Comparison of ENCODE assay signal across 8 mouse cellular contexts in genomic region chr17:87108507-87109292, GRCm38 (mm10). TPM values are rescaled to one million over a fixed set of nuclear protein-coding genes. Genes with fewer than 3 reads are reported as not detected.
DNase-seq lines count a peak whose midpoint lies in the region; ATAC-seq and TF ChIP-seq lines count a peak whose summit lies in the region.

No protein-coding gene starts in this region.

- no peak for DNase-seq in layer of hippocampus, adult 2 months (ENCODE audit: low spot score in 2 of 2)
- DNase-seq in layer of hippocampus, adult 8-10 months (ENCODE audit: low spot score in 2 of 2): no peak
- no peak for DNase-seq in embryonic facial prominence, embryonic 11.5 days (ENCODE audit: low spot score)
- DNase-seq in induced T-regulatory cell, adult 2 months (ENCODE audit: low read depth): peak; percentile 58
- no peak for DNase-seq in adrenal gland, postnatal 10 days
- no peak for DNase-seq in layer of hippocampus, postnatal 36 days
- no peak for DNase-seq in thymus, postnatal 25 days

- no peaks in the 10 kb centered on the region for H3K4me1 ChIP-seq in embryonic facial prominence, embryonic 11.5 days (ENCODE audit: control insufficient read depth, insufficient read depth, low read length)

- 50% methylated on average over 13 of the region's 13 CpGs for WGBS in embryonic facial prominence, embryonic 11.5 days

- TF ChIP-seq POLR2A in myocyte (IDR thresholded peaks at IDR 0.05; ENCODE audit: insufficient read length, low read depth): no peak

- no peaks in the 10 kb centered on the region for H3K36me3 ChIP-seq in embryonic facial prominence, embryonic 11.5 days (replicated peaks; ENCODE audit: control insufficient read depth, insufficient read depth, low read depth, low read length)
- H3K36me3 ChIP-seq in myocyte (ENCODE audit: control insufficient read depth, insufficient read depth): no peaks in the 10 kb centered on the region

- H3K9ac ChIP-seq in embryonic facial prominence, embryonic 11.5 days (replicated peaks; ENCODE audit: low read length): peak overlapping the region; percentile 85

- H3K4me3 ChIP-seq in layer of hippocampus, adult 2 months: peak overlapping the region; percentile 93
- peak overlapping the region; percentile 88 for H3K4me3 ChIP-seq in embryonic facial prominence, embryonic 11.5 days (ENCODE audit: low read depth, low read length)
- H3K4me3 ChIP-seq in myocyte: peak overlapping the region; percentile 44

- TF ChIP-seq CTCF in layer of hippocampus, adult 2 months (conservative IDR thresholded peaks at IDR 0.05): no peak

- no peaks in the 10 kb centered on the region for H3K9me3 ChIP-seq in embryonic facial prominence, embryonic 11.5 days (replicated peaks; ENCODE audit: control insufficient read depth, low read length)

- H3K27me3 ChIP-seq in embryonic facial prominence, embryonic 11.5 days (ENCODE audit: control insufficient read depth, insufficient read depth, low read length): no peaks in the 10 kb centered on the region
- H3K27me3 ChIP-seq in myocyte (ENCODE audit: control insufficient read depth, insufficient read depth, insufficient read length): no peaks in the 10 kb centered on the region

- H3K4me2 ChIP-seq in embryonic facial prominence, embryonic 11.5 days (ENCODE audit: low read depth, low read length): peak overlapping the region; percentile 82
- peak overlapping the region; percentile 93 for H3K4me2 ChIP-seq in myocyte (ENCODE audit: low read depth)

- peak overlapping the region; percentile 99 for H3K27ac ChIP-seq in layer of hippocampus, adult 2 months
- H3K27ac ChIP-seq in embryonic facial prominence, embryonic 11.5 days (replicated peaks; ENCODE audit: low read depth, low read length): no peak overlapping the region

- no peak for ATAC-seq in embryonic facial prominence, embryonic 11.5 days (replicated peaks; ENCODE audit: insufficient number of reproducible peaks, low FRiP score, low TSS enrichment, low read depth)

- peak overlapping the region; percentile 88 for H3ac ChIP-seq in myocyte (ENCODE audit: control insufficient read depth, insufficient read length)

- H3K79me2 ChIP-seq in myocyte (ENCODE audit: control insufficient read depth, insufficient read depth): peaks cover 60% of the 10 kb centered on the region

TF ChIP-seq in myocyte, 11 proteins besides CTCF, POLR2A, EP300 and RAD21:
- TF ChIP-seq SRF (IDR thresholded peaks at IDR 0.05; ENCODE audit: control insufficient read depth, insufficient read length, low read depth) (no peak), TCF12 (IDR thresholded peaks at IDR 0.05; ENCODE audit: insufficient read depth, poor library complexity, severe bottlenecking) (no peak), MYOD1 (IDR thresholded peaks at IDR 0.05; ENCODE audit: control insufficient read depth in 1 of 3, insufficient read length in 2 of 3, low read depth in 2 of 3) (no peak), POLR2AphosphoS2 (IDR thresholded peaks at IDR 0.05; ENCODE audit: insufficient read length, low read depth) (no peak), CEBPB (IDR thresholded peaks at IDR 0.05; ENCODE audit: insufficient read depth, poor library complexity, severe bottlenecking) (no peak), USF1 (IDR thresholded peaks at IDR 0.05; ENCODE audit: low read depth) (no peak), MYOG (IDR thresholded peaks at IDR 0.05; ENCODE audit: control insufficient read depth in 1 of 3, insufficient read depth in 1 of 3, insufficient read length in 2 of 3, low read depth in 2 of 3) (no peak), TCF3 (IDR thresholded peaks at IDR 0.05; ENCODE audit: insufficient read length, low read depth) (no peak), REST (IDR thresholded peaks at IDR 0.05; ENCODE audit: insufficient read depth, insufficient read length) (no peak), MAX (IDR thresholded peaks at IDR 0.05; ENCODE audit: low read depth) (no peak), E2F4 (IDR thresholded peaks at IDR 0.05; ENCODE audit: insufficient read depth) (no peak)

RNA-seq across cellular contexts. Expression of gene Socs5, which starts 1.2 kb away (rescaled TPM):
- total RNA-seq in layer of hippocampus, adult 2 months (2021): 100 to 1,000 TPM; 106 to 111 TPM
- 100 to 1,000 TPM in 2 of 4 experiments, 10 to 100 TPM in 2; 96.3 to 116 (median 104) TPM for total RNA-seq in layer of hippocampus, adult 8-10 months (2022)
- polyA plus RNA-seq in embryonic facial prominence, embryonic 11.5 days (2014; fragmentation: Nextera tagmentation; extraction: Ambion mirVana): 16.7 and 18.2 TPM in 2 replicates
- polyA plus RNA-seq in myocyte (2012; fragmentation: generic; extraction: Trizol): 14.0 TPM
- 10 to 100 TPM; 40.3 to 48.3 TPM for total RNA-seq in adrenal gland, postnatal 10 days (2021)
- 100 to 1,000 TPM; 102 to 112 TPM for total RNA-seq in layer of hippocampus, postnatal 36 days (2021)
